Mouse (Mus musculus) frontal cortex, postnatal 10 days (tissue): Measurements from ENCODE around the gene Ski.

ENCODE experiments used
- DNase-seq, 2 experiments: peaks; one replicate each; pipeline ENCODE4 v3.0.0; 2022; ENCODE audit warnings: low spot score in 2 of 2, mixed read lengths in 1 of 2

Gene Ski

DNA sequence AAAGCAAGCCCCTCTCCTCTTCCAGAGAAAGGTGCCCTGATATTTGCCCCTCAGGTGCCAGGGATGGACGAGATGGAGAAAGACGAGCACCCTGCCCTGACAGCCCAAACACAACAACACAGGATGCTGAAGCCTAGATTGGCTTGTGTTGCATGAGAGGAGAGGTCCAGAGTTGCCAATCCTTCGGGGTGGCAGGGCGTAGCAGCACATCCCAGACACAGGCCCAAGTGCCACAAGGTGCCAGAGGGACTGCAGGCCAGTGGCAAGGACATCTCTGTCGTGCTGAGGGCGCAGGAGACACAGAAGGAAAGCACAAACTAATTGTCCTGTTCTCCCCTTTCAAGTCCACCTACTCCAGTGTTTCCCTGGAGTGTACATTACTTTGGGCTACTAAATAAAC is 8.2 kb downstream of the Ski start:
- no peak for DNase-seq

DNA sequence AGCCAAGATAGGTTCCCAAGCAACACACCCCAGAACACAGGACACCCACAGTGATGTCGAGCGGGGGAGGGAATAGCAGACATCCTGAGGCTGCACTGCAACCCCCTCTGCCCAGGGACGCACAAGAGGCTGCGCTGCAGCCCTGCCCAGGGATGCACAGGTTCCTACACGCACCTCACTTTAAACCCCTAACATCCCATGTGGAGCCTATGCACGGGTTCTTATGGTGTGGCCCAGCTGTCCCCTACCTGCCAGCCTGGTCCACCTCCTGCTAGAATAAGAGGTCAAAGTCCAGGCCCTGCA is 8.7 kb downstream of the Ski start:
- DNase-seq, result no peak

DNA sequence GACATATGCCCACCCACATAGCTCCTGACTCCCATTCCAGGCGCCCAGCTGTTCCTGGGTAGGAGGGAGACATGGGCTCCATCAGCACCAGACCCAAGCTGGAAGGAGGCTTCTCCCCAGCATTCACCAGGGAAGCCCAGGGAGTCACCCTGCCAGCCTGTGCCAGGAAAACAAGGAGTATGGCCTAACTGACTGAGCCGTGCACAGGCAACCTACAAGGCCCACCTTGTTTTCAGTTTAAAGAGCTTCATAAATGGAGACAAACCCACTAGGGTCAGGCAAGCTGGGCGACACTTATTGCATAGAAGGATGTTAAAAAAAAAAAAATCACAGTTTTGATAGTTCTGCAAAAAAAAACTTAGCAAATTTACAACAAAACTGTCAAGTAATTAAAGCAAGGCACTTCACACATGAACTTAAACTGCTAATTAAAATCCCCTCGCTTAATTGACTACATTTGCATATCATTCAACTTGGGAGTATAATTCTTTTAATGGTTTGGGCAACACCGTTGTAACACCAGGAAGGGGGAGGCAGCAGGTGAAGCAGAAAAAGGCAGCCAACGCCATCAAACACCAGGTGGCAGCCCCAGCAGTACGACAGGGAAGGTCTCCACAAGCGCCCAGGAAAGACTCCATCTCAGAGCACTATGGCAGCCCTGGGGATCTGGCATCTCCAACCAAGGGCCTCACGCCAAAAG is 9.2 kb downstream of the Ski start:
- no peak for DNase-seq

DNA sequence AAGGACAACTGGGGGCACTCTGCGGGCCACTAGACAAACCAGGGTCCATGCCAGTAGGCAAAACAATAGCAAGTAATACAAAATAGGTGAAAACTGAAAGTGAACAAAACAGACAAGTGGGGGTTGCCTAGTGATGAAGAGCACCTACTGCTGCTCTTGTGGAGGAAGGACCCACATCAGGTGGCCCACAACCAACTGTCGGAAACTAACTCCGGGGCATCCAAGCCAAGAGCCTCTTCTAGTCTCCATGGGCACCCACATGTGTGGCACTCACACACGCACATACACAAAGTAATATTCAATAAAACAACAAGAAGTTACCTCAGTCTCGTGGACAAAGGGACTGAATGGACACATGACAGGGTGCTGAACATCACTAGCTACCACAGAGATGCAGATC is 12.9 kb downstream of the Ski start:
- DNase-seq, result no peak

DNA sequence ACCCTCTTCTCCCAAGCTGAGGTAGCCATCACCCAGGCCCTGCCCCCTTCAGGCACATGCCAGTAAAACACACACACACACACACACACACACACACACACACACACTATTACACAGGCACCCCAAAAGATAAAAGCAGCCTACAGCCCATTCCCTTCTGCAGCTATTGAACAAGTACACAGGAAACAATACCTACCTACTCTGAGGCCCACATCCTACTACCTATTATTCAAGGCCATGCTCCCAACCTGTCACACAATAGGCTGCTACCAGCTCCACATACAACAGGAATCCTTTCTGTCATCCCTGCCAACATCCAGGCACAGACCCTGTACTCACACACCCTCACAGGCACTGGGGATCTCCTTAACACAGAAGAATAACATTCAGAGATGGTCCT is 13.3 kb downstream of the Ski start:
- no peak for DNase-seq

DNA sequence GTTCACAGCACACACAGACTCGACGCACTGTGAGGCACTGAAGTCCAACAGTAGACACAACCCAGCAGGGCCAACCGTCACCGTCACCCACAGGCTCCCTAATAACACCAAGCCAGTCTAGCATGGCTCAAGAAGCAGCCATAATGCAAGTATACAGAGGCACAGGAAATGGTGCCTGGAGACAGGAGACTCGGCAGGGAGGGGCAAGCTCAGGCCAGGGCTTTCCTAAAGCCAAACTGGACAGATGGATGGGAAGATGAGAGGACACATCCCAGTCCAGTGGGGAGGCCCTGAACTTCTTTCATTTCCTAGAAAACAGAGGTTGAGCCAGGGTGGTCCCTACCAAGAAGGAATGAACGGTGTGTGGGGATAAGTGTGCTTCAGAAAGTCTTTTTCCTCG is 13.8 kb downstream of the Ski start:
- no peak for DNase-seq

DNA sequence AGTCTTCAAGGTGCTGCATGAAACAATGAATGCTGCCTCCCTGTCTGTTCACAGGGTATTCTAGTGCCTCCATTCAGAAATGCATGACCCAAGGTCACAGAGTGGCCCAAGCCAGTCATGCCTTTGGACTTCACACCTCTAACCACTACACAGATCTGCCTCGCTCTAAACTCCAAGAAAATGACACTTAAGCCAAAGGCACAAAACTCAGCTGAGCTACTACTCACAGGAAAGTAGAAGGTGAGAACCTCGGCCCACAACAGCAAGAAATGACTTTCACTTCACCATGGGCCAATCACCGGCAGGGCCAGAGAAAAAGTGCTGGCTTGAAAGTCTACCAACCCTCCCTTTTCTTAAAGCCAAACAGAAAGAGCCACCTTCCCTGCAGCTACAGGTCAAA is 14.6 kb downstream of the Ski start:
- no peak for DNase-seq

DNA sequence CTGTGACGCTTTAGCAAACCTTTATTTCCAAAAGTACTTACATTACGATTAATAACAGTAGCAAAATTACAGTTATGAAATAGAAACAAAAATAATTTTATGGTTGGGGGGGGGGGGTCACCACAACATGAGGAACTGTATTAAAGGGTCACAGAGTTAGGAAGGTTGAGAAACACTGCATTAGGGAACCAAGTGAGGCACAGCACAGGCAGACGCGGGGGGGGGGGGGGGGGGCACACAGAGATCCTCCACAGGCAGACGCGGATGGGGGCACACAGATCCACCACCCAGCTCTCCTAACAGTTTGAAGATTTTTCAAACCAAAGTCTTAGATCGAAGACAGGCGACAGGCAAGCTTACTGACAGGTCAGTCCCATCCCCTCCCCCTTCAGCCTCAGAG is 15.9 kb downstream of the Ski start:
- no peak for DNase-seq

DNA sequence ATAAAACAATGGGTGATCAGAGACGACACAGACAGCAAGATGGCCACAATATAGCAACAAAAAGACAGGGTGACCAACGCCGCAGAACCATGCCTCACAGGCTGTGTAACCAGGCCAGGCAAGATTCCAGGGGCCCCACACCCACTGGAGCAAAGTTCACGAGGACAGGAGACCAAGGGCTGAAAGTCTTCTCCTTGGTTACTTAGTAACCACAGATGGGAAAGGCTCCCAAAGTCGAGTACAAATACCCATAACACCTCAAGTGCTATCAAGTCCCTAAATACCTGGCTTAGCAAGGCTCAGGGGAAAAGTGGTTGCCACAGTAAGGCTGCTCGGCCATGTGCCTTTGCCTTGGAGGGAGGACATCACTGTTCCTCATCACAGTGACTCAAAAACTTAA is 16.5 kb downstream of the Ski start:
- DNase-seq, result no peak

DNA sequence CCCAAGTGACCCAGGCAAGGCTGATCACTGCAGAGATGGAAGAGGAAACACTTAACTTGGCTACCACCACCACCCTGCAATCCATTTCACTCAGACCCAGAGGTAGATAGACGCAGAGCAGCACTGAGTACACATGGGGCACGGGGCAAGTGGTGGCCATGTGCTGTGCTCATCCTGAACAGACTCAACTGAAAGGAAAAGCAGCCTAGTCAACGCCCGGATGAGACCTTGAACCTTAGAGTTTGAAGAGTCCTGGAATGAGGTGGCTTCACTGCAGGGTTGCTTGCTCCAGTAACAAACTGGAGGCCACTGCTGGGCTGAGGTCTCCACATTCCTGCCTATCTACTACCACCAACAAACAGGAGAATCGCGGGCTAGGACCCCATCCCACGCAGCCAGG is 20.6 kb downstream of the Ski start:
- DNase-seq, result no peak

DNA sequence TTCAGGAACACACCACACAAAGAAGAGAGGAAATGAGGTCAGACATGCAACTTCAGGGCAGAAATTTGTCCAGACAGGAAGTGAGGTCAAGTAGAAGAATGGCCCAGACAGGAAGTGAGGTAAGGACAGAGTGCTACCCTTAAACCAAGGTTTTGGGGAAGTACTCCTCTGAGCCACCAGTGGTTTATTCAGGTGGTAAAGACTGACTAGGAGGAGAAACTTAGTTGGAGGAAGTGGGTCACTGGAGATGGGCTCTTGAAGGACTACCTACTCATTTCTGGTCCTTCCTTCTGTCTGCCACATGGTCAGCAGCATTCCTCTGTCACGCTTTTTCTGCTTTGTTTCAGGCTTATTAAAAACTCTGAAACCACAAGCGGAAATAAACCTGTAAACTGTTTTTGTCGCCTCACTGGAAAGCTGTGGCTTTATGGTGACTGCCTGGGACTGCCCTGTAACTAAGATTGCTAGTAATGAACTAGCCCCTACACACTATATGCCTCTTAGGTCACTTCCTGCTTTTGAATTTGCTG is 21.5 kb downstream of the Ski start:
- DNase-seq, result no peak

DNA sequence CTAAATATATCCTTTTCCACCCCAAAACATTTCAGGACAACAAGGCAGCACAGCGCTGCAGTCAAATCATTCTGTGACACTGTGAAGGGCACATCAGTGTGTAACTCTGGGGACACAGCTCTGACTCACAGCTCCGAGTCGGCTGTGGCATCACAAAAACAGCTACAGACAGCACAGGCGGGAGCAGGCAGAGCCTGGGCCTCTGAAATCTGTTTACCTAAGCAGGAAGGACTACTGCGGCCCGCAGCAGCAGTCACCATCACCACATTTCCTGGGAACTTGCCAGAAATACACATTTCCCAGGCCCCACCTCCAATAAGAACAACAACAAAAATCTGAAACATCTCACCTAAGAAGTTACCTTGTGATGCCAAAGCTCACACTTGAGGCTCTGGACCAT is 24.7 kb downstream of the Ski start:
- DNase-seq, result no peak

DNA sequence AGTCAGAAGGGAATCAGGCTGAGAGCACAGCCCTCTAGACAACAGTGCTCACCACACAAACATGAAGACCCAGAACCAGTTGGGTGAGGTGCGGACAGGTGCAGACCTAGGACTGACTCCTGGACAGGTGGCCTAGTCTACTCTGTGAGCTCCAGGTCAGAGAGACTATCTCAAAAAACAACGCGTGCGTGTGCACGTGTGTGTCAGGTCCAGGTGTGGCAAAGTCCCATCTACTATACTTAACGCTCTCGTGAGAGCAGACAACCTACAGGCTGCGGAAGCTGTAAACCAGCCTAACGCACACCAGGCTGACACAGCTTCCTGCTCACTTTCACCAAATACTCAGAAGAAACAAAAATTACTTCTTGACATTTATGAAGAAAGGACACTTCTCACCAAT is 27.2 kb downstream of the Ski start:
- no peak for DNase-seq

DNA sequence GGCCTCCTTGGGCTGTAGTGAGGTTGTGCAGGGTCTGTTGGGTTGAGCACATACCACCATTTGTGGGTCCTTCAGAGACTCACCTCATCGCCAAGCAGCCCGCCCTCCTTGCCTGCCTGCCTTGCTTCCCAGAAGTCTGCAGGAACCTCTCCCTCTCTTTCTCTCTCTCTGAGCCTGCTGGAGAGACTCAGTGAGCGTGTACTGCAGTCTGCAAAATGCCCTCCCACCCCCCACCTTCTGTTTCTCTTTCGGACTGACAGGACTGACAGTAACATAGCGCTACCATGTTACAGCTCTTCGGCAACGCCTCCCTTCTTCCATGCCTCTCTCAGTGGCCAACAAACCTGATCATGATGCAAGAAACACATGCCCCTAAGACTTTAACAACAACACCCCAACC is 32.1 kb downstream of the Ski start:
- DNase-seq, result no peak

DNA sequence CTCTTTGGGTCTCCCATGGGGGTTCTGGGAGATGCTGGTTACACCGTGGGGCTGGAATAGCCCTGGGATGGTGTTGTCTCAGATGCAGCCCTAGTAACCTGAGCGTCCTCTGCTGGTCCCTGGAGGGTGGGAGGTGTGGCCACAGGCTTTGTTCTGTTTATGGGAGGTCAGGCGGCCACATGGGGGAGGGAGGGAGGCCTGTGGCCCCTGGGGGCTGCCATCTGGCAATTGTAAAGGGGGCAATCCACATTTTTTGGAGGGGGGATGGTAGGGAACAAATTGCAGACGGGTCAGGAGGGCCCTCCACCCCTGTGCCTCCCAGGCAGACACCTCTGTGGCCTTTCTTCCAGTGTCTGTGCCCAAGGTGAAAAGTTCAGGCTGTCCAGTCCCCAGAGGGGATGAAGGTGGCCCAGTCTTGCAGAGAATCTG is 32.7 kb downstream of the Ski start:
- no peak for DNase-seq

DNA sequence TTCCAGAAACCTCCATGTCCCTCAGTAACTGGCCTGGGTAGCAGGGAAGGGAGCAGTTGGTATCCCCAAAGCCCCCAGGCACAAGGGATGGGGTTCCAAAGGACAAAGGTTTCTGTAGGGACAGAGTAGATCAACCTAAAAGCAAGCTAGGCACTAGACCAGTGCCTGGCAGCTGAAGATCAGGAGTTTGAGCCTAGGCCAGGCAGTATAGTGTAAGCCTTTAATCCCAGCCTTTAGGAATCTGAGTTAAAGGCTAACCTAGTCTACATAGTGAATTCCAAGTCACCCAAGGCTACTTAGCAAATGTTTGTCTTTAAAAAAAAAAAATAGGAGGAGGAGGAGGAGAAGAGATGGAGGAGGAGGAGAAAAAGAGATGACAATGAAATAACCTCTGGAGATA is 33.6 kb downstream of the Ski start:
- DNase-seq, result no peak

DNA sequence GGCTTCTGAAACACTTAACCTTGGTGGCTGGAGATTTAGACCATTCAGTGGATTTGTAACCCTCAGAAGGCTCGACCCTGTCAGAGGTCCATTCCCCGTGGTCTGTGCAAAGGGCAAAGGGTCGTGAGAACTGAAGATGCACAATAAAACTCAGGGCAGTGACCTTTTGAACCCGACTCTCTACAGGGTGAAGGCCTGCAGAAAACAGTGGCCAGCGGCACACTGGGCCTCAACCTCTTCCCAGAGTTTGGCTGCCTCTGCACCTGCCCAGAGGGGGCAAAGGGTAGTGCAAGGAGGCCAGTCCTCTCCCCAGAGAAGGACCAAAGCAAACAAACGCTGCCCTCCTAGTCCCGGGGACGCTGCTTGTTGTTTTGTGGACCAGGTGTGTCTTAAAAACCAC is 34.1 kb downstream of the Ski start:
- DNase-seq, result no peak

DNA sequence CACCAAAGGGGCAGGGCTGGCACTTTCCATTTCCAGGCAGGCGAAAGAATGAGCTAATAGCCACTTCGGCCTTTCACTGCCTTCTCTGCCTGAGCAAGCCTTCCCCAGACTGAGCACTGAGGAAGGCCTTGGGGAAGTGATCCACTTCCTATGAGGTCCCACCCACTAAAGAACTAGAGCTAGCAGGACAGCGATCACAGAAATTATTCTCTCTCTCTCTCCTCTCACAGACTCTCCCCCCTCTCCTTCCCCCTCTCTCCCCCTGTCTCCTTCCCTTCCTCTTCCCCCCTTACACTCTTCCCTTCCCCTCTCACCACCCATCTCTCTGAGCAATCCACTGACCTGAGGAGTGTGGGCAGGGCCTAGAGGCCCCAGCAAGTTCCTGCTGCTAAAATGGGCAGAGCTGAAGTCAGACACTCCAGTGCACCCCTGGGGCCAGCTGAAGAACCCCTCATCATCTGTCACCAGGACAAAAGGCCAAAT is 35.2 kb downstream of the Ski start:
- no peak for DNase-seq

DNA sequence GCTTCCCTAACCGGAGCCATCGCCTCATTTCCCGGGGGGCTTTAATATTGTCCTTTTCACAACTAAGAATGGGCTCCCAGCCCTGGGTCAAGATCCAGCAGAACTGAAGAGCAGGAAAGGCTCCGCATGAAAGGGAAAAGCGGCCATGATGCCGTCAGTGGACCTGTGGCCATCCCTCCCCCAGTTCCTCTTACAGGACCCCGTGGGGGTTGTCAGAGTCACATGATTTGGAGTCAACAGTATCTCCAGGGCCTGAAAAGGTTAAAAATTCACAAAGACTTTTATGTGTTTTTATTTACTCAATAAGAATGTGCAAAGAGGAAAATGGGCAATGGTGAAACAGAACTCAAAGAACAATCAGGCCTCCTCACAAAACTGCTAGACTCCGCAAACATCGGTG is 36.5 kb downstream of the Ski start:
- no peak for DNase-seq

DNA sequence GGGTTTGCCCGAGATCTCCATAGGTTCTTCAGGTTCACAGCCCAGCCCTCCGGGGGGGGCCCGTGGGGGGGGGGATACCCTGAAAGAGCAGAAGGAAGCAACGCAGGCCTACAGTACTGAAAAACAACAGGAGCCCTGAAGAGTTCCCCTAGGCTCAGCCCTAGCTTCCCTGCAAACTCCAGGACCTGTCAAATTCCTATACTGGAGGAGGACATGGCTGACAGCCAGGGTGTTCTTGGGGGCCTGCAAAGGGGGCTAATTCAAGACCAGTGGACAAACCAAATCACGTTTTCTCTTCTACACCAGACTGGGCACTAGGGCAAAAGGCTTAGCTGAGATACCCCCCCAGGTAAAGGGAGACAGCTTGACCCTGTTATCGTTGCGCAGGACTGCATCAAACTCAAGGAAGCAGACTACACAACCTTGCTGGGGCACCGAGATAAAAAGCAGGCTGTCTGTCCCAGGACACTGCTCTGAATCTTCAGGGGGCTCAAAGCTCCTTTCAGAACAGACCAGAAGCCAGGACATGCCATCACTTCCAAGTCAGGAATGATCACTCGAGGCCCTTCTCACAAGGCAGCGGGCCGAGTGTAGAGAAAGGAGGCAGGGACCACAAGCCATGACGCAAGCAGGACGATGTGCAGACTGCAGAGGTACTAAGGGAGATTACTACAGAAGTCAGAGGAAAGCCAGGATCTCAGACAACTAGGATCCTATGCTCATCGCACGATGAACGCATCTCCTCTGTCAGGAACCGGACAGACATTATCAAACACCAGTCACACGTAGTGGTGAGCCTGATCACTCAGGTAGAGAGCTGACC is 37.9 kb downstream of the Ski start:
- DNase-seq, result no peak

DNA sequence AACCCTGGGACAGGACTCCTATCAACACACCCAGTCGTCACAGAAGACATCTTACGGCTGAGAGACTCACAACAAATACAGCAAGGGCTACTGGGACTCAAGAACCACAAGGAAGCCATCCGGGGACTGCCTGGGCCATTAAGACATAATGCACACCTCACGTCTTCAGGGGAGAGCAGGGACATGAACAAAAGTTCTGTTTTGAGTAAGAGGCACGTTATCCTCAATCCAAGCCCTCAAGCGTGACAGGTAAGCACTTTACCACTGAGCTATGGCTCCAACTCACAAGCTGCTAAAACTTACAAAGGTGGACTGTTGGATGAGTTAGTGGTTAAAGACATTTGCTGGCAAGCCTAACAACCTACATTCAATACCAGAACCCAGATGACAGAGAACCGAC is 39.2 kb downstream of the Ski start:
- no peak for DNase-seq

DNA sequence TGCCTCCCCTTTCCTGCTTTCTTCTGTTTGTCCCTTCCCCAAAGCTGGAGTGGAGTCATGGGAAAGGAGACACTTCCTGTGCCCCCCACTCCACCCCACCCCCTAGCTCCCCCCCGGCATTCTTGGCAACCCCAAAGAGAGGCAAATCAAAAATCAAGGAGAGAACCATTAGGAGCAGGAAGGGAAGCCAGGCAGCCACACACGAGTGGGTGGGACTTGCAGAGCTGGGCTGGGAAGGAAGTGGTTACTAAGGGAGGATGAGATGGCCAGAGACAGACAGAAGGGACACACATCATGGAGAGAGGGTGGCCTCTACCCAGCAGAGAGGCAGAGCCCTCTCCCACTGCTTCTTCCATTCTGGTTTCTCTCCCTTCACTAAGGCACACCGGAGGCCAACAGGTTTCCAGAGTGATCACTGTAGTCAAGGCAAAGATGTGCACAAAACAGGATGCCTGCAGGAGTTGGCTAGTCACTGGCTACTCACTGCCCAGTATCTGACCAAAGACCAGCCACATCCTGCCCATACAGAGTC is 43.3 kb downstream of the Ski start:
- DNase-seq, result no peak

DNA sequence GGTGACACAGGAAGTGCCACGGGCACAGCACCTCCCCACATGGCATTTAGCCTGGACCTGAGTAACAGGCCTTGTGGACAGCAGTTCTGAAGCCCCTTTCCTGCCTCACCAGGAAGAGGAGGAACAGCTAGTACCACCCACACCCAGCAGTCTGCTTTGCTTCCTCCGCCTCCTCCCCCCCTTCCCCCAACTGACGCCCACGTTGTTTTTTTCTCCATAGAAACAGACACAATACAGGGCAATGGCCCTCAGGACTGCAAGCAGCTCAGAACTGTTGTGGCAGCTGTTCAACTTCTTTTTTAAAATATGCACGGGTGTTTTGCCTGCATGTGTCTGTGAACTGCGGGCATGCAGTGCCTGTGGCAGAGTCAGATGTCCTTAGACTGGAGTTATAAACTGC is 44.1 kb downstream of the Ski start:
- DNase-seq, result no peak
